Mouse (Mus musculus) large intestine, adult 2 months (tissue): ENCODE measurements around the gene Hsh2d. TPM values are rescaled to one million over a fixed set of nuclear protein-coding genes. Genes with fewer than 3 reads are reported as not detected.

Experiments
- DNase-seq: peaks from one replicate; pipeline ENCODE4 v3.0.0-alpha.2; 2012; ENCODE audit warnings: low read depth, low spot score
- WGBS: fragments of 180-500 bp; shearing (Covaris S2); methylation state at CpG from one replicate; pipeline ENCODE4 v1.1.7; 2018; 5-methylcytosine and 5-hydroxymethylcytosine counted together
- polyA plus RNA-seq: library from polyadenylated mRNA; depleted of rRNA; stranded (reverse); fragments of >200 nt; gene quantifications from 2 replicates; pipeline ENCODE4 v1.2.3, GENCODE M21; 2012; rRNA removed

Gene Hsh2d
- polyA plus RNA-seq, result 4.0 and 6.3 TPM in 2 replicates

DNA sequence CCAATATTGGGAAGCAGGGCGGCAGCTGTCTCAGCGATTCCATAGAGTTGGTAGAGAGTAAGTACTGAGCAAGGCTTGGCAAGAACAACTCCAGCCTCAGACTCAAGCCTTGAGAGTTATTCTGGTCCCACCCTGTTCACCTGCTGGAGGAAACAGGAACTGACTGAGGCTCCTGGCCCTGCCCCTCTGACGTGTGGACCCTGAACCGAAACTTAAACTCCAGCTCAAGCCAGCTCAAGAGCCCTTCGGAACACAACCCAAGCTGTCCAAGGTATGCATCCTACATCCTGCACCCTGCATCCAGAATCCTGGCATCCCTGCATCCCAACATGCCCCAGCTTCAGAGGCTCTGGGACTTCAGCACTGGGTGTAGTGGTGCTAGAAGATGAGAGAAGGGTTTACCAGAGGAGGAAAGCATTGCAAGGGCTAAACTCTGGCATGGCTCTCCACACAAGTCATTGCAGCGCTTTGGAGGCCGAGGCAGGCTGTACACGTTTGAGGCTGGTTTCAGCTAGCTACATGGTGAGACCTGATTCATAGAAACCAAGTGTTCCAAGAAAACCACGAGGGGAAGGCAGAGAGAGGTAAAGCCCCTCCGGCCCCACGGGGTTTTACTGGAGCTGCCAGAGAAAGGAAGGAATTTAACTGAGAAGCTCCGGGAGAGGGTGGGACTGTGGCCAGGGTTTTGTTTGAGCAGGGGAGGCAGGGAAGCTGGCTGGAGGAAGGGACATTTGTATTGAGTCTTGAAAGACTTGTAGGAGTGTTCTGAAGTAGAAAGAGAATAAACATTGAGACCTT, at the start of gene Hsh2d:
Gene Hsh2d, plus strand, starts transcription at position 222 of the 798 bp plus-strand sequence.
- DNase-seq, result peak; percentile 43
- WGBS, result 23% methylated on average over 12 of the region's 12 CpGs

DNA sequence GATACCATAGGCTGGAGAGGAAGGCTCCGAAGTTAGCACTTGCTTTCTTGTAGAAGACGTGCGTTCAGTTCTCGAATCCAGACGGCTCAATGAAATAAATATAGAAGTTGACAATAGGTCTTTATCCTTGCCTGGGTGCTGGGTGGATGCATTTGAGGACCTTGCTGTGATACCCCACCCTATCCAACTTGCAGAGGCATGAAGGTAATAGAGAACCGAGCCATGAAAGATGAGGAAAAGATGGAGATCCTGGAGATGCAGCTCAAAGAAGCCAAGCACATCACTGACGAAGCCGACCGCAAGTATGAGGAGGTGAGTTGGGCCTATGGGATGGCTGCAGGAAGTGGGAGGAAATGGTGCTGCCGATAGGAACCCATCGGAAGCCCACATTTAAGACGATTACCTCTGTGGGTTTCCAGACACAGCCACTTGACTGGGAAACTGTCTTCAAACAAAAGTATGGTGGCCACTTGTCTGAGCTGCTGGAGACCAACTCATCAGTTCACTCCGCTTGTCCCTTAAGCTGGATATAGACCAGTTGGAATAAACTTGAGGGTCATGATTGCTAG, 46.1 kb upstream of the Hsh2d start:
- 92% methylated on average over 13 of the region's 13 CpGs for WGBS
- DNase-seq, result no peak

DNA sequence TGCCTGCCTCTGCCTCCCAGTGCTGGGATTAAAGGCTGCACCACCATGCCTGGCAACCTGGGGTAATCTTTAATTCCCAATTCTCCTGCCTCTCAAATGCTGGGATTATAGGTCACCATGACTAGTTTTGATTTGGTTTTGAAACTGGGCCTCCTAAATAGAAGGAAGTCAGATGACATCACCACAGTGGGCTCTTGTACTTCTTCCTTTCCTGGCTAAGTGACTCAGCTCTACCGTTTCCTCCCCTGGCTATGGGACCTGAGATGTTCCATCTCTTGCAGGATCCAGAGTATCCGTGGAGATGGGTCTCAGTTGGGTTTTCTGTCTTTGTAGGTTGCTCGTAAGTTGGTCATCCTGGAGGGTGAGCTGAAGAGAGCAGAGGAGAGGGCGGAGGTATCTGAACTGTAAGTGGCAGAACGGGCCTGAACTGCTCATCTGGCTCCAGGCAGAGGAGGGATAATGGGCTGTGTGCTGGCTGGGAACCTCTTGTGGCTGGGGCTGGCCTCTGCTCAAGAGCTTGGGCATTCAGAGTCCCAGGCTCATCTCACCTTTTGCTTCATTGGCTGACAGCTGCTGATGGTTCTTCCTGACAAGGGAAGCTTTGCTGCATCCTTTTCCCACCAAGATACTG, 45.0 kb upstream of the Hsh2d start:
- no peak for DNase-seq
- 77% methylated on average over 5 of the region's 5 CpGs for WGBS

DNA sequence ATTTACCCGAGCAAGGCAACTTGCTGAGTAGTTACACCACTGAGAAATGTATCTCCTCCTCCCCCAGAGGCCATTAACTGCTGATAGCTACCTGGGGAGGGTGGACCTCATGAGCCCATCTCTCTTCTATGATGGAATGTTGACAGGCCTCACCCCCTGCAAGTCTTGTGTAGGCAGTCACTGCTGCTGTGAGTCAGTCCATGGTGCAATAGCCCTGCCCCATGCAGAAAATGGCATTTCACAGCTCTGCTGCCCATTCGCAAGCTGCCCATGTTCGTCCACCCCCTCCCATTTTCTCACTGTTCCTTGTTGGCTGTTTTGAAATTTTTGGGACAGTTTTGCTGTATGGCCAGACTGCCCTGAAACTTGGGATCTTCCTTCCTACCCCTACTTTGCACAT, 43.9 kb upstream of the Hsh2d start:
- DNase-seq, result no peak
- WGBS, result 77% methylated on average over 3 of the region's 3 CpGs

DNA sequence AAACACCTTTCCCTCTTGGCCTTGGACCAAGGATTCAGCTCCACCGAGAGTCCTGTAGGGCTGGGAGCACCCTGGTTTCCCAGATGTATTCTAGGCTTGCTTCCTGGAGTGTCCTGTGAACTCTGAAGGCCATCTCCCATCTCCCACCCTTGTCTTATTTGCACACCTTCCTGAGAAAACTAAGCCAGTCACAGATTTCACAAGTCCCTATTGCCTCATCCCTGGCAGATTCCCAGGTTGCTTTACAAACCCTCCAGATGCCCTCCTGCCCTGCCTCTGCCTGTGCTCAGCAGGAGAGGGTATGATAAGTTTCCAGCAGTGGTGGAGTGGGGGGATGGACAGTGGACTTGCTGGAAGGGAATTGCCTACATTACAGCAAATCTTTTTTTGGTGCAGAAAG, 43.4 kb upstream of the Hsh2d start:
- 16% methylated on average over 1 of the region's 1 CpGs for WGBS
- no peak for DNase-seq

DNA sequence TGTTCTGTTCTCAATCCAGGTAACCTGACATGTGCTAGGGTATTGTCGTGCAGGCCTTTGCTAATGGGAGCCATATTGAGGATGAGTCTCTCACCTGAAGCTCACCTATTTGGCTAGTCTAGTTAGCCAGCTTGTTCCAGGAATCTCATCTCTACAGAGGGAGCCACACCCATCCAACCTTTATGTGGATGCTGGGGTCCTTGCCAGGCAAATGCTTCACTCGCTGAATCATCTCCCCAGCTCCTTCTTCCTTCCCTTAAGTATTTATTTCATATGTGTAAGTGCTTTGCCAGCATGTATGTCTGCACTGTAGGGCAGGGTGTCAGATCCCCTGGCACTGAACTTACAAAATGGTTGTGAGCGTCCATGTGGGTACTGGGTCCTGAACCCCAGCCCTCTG, 42.9 kb upstream of the Hsh2d start:
- 83% methylated on average over 3 of the region's 3 CpGs for WGBS
- no peak for DNase-seq

DNA sequence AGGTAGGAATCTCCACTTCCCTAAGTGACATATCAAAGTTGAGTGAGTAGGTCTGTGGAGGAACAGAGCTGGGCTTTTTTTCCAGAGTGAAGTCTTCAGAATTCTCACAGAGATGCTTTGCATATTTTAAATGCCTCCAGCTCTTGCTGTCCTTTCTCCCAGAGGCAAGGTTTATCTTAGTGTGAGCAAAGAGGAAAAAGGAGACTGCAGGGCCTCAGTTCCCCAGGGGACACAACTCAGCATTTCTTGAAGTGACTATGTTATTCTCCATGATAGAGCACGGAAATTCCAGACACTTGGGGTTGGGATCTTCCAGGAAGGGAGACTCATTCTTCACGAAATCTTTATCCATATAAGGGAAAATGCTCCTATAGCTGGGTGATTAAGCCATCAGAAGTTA, 42.2 kb upstream of the Hsh2d start:
- 81% methylated on average over 2 of the region's 2 CpGs for WGBS
- no peak for DNase-seq

DNA sequence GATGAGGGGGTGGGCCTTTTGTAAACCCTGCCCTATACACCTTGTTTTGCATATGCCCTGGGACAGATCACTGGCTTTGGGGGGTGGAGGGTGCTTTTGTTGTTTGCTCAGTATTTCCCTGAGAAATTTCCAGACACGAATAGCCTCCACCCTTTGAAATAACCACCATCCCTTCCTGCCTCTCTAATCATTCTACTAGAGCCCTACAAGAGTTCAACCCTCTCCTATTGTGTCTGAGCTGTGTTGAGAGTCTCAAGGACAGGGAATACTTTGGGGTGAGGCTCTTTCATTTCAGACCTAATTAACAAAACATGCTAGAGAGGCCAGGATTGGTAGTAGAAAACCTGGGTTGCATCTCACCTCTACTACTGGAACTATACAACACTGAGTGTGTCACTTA, 40.4 kb upstream of the Hsh2d start:
- WGBS, result 50% methylated on average over 1 of the region's 1 CpGs
- no peak for DNase-seq

DNA sequence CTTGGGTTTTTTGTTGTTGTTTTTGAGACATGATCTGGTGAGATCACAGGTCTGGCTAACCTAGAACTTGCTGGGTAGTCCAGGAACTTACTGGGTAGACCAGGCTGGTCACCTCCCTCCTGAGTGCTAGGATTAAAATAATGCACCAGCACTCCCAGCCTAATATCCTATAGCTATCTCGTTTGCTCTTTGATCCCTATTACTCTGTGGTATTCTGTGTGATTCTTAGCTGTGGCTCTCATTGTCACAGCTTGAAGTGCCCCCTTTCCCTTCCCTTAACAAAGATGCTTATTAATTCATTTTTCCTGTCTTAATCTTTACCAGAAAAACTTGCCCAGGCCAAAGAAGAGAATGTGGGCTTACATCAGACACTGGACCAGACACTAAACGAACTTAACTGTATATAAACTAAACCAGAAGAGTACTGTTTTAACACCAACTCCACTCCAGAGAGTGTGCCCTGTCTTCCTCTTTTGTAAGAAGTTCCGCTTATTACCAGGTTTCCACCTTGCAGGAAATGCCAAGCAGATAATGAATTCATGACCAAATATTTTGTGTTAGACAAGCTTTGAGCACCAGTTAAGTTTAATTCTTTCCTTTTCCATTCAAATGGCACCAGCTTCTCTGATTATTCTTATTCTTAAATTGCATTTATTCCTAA, 37.9 kb upstream of the Hsh2d start:
- no peak for DNase-seq
- 67% methylated on average over 3 of the region's 3 CpGs for WGBS

DNA sequence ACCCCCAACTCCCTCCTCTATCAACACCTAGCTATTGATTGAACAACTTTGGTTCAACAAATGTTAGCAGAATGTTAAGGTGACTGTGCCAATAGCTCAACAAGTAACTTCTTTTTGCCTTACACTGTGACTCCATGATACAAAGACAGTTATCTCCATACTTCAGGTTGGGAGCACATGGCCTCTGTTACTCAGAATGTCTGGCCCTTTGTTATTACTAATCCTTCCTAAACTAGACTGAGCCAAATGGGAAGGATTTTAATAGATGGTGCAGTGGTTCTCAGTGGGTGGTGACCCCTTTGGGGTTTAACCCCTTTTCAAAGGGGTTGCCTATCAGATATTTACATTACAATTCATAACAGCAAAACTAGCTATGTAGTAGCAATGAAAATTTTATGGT, 36.1 kb upstream of the Hsh2d start:
- DNase-seq, result no peak

DNA sequence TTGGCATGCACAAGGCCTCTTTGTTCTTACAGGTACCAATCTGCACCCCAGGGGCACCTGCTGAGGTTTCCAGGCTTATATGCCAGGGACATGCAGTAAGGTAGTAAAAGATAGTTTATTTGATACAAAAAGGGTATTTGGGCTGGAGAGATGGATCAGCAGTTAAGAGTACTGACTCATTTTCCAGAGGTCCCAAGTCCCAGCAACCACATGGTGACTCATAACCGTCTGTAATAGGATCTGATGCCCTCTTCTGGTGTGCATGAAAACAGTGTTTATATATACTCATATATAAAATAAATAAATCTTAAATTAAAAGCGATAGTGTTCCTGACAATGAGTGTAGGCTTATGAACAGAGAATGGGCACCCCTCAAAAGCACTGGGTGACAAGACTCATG, 31.3 kb upstream of the Hsh2d start:
- WGBS, result 59% methylated on average over 2 of the region's 2 CpGs

DNA sequence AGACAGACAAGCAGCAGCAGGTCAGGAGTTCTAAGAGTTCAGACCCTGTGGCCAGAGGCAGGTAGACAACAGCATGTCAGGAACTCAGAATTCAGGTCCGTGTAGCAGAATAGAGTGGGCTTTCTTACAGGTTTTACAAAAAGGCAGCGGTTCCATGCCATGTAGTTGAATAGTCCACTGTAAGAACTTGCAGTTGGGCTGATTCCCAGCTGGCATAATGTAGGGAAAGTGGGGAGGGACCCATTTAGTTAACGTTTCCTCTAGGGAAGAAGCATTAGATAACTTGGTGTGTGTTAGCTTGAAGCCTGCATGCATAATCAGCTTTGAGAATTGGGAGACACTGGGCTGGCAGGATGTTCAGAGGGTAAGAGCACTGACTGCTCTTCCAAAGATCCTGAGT, 30.7 kb upstream of the Hsh2d start:
- 80% methylated on average over 3 of the region's 3 CpGs for WGBS
- no peak for DNase-seq

More for the DNA sequence above, 31.3 kb upstream of the Hsh2d start:
- no peak for DNase-seq

DNA sequence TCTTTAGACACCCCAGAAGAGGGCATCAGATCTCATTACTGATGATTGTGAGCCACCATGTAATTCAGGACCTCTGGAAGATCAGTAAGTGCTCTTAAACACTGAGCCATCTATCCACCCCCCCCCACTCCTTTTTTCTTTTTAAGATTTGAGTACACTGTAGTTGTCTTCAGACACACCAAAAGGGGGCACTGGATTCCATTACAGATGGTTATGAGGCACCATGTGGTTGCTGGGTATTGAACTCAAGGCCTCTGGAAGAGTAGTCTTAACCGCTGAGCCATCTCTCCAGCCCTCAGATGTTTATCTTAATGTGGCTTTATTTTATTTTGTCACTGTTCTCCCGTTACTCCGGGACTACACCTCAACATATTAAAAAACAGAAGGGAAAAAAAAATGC, 29.4 kb upstream of the Hsh2d start:
- WGBS, result 36% methylated on average over 3 of the region's 3 CpGs

DNA sequence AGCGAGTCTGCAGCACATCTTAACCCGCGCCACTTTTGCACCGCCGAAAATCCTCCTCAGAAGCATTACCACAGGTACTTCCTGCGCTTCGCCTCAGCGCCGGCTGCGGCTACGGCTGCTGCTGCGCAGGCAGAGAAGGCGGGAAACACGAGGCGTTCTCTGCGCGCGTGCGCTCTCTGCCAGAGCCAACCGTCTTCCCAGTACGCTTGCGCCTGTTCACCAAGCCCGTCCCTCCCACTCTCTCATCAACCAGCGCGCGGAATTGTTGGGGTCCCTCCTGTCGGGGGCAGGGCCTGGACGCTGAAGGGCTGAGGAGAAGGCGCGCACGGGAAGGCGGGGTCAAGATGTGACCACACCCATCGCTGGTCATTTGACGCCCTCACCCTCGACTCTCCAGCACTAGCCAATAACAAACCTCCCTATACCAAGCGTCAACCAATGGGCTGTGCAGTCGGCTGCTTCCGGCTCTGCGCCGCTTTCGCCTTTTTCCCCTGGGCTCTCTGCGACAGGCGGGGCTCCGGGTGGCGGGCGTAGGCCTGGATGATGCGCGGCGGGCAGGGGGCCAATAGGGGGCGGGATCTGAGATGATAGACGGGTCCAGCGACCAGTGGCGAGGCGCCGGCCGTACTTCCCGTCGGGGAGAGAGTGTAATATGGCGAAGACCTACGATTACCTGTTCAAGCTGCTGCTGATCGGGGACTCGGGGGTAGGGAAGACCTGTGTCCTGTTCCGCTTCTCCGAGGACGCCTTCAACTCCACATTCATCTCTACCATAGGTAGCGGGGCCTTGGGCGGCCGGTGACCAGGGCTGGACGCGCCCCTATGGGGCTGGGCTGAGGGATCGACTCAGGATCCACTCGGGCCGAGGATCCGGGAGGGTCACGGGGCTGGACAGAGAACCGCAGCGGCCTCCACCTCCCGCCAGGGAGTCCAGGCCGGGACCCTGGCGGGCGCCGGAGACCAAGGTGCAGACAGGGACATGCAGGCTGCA, 28.4 kb upstream of the Hsh2d start, which contains the start of gene Rab8a:
Gene Rab8a, plus strand, starts transcription at position 494 of the 991 bp plus-strand sequence.
- WGBS, result under 1% methylated on average over 82 of the region's 82 CpGs
- DNase-seq, result peak; percentile 99

More for the DNA sequence above, 29.4 kb upstream of the Hsh2d start:
- no peak for DNase-seq

DNA sequence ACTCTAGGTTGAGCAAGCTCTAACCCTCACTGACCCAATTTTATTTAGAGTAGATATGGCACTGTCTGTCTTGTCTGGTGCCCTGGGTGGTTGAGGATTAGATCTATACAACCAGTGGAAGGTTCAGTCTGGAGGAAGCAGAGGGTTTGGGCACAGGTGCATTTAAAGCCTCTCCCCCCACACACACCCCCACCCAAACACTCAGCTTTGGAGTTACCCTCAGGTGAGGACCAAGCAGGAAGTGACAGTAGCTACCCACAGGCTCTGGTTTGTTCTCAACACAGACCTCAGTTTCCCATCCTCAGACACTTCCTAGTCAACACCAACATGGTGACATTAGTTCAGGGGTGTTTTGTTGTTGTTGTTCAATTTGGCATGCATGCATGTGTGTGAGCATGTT, 26.6 kb upstream of the Hsh2d start:
- DNase-seq, result no peak

DNA sequence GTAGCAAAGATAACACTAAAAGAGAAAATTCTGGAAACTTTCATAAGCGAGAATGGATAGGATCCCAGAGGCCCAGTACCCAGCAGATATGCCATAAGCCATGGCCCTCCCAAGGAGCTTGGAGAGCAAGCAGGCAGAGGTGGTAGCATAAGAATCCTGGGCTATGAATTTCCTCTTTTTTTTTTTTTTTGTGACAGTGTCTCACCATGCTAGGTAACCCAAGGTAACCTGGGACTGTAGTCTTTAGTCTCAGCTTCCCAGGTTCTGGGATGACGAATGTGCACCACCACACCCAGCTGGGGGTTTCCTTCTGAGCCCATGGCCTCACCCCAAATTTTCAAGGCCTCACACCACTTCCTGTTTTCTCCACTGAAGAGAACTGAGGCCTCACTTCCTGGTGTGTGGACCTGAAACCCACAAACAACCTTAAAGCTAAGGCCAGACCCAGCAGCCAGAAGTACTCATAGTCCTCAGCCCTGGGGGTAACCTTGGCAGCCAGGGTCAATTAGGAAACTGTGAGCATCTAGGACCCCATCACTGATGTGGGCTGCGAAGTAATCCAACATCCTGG, 20.3 kb upstream of the Hsh2d start:
- WGBS, result 84% methylated on average over 3 of the region's 3 CpGs
- no peak for DNase-seq

DNA sequence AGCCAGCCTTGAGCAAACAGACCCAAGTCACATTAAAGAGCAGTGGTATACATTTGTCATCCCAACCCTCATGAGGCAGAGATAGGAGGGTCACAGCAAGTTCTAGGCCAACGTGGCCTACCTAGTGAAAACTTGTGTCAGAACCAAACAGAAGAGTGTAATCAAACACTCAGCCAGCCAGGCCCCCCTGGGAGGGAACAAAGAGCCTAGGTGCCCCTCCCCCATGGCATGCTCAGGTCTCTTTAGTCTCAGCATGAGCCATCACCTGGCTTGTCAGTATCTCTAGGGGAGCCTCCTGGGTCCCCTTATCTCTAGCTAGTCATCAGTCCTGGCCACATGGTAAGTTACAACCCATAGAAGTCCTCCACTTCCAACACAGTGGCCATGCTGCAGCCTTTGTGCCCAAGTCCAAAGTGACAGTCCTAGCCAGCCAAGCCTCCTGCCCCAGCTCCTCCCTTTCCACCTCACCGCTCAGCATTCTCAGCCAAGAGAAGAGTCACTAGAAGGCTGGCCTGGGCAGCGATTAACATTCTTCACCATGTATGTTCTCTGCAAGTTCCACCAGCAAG, 19.7 kb upstream of the Hsh2d start:
- no peak for DNase-seq

DNA sequence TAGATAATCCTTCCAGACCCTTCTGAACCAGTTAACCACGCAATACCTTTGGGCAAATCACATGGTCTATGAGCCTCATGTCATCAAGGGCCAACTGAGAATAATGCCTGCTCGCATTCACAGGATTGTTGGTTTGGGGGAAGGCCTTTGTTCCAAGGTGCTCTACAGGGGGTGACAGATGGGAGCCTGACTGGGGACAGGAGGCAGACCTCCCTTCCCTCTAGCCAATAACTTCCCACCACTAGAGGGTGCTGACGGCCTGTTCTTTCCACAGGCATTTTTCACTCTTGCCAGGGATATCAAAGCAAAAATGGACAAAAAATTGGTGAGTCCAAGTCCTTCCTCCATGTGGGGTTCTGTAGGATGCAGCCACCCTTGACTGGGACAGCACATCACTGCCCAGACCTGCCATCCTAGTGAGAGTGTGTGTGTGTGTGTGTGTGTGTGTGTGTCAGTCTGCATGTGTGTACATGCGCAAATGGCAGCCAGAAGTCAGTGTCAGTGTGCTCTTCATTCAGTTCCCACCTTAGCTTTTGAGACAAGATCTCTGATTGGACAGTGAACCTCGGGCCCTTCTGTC, 12.0 kb upstream of the Hsh2d start:
- DNase-seq, result no peak
- 71% methylated on average over 5 of the region's 5 CpGs for WGBS

More for the DNA sequence above, 19.7 kb upstream of the Hsh2d start:
- WGBS, result 71% methylated on average over 3 of the region's 3 CpGs
